Mouse (Mus musculus) subcutaneous adipose tissue, adult 2 months (tissue): ENCODE measurements around the gene Csrp1. TPM values are rescaled to one million over a fixed set of nuclear protein-coding genes. Genes with fewer than 3 reads are reported as not detected.

Experiments used
- polyA plus RNA-seq: library from polyadenylated mRNA; depleted of rRNA; stranded (reverse); fragments of >200 nt; gene quantifications from 2 replicates; pipeline ENCODE4 v1.2.3, GENCODE M21; 2012; ENCODE audit warnings: low replicate concordance; rRNA removed

The Csrp1 gene
- polyA plus RNA-seq = 281 and 832 TPM in 2 replicates

DNA sequence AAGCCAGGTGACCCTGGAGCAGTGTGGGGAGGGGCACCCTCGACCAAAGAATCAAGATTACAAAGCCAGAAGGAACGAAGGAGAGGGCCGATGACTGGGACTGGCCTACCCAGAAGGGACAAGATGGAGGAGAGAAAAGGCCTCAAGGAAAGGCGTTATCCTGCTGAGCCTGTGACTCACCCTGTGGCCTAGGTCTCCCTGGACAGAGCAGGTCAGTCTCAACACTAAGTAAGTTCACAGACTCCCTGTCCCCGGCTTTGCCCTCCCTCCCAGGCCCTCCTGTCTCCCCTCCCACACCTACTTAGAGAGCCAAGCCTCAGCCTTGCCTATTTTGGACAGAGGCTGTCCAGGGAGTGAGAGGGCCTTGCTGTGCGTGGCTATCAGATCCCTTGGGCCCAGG is at the start of gene Csrp1:
Gene Csrp1, plus strand, starts transcription at position 79 of the 400 bp plus-strand sequence.

DNA sequence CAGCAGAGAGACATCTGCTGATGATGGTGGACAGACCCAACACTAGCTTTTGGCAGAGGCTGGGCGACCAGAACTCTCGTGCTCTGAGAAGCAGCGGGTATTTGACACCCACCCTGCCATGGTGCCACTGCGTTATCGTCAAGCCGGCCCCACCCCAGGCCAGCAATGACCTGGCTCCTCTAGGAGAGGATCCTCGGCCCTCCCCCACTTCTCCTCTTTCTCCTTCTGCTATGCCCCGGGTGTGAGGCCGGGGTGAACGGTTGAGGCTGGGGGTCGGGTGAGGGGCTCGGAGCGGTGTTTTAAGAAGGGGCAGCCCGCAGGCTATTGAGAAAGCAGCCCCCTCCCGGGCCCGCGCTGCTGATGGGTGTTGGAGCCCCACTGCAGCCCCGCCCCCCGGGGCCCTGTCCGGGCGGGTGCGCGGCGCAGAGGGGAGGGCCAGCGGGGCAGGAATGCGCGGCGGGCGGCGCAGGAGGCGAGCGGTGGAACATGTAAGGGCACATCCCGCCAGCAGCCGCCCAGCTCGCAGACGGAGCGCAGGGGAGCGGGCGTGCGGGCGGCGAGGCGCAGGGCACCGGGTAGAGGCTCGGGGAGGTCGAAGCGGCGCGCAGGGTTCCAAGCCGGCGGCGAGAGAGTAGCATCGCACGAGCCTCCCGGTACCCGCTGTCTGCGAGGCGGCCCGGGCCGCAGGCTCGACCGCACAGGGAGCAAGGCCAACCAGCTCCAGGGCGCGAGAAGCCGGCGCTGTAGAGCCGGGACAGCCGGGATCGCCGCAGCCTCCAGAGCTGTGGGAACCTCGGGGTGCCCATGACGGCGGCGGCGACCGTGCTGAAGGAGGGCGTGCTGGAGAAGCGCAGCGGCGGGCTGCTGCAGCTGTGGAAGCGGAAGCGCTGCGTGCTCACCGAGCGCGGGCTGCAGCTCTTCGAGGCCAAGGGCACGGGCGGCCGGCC is 46.1 kb downstream of the Csrp1 start, which contains the start of gene Phlda3:
Gene Phlda3, plus strand, starts transcription at position 475 of the 947 bp plus-strand sequence.

GRCm38 (mm10) chr1:135778780-135779535 is 59.1 kb downstream of the Csrp1 start, which contains the start of gene Tnni1:
Tnni1 (plus strand) TSS chr1:135779434.

Other genes with a start within 250 kb of the Csrp1 start
- gene Nav1, start 112.8 kb upstream of the Csrp1 start, polyA plus RNA-seq = 30.3 and 48.0 TPM in 2 replicates
- 356 and 528 TPM in 2 replicates for gene Phlda3, start 46.1 kb downstream of the Csrp1 start, polyA plus RNA-seq
- gene Tnni1, start 59.4 kb downstream of the Csrp1 start, polyA plus RNA-seq = 0.11 and 0.19 TPM in 2 replicates
- gene Lad1, start 98.5 kb downstream of the Csrp1 start, polyA plus RNA-seq = 0.29 and 15.2 TPM in 2 replicates
- gene Tnnt2, start 116.3 kb downstream of the Csrp1 start, polyA plus RNA-seq = 6.1 TPM in 1 of 2 replicates, not detected in the other
- 0.13 and 0.73 TPM in 2 replicates for gene Pkp1, start 199.1 kb downstream of the Csrp1 start, polyA plus RNA-seq